Mouse (Mus musculus): ENCODE measurements around the gene Mrpl30. TPM values are rescaled to one million over a fixed set of nuclear protein-coding genes. Genes with fewer than 3 reads are reported as not detected.

Mrpl30 gene
- 100 to 1,000 TPM; 236 to 269 TPM for polyA plus RNA-seq (2017; shearing (Covaris generic))

GRCm38 (mm10) chr1:37890025-37890652 is at the start of gene Mrpl30, which contains the start of gene Mitd1:
Gene Mrpl30, plus strand, starts transcription at chr1:37890477.
Gene Mitd1, minus strand, starts transcription at chr1:37890411.
- peak; percentile 87 for ATAC-seq

GRCm38 (mm10) chr1:37846878-37847277 is 43.4 kb upstream of the Mrpl30 start:
- no peak for ATAC-seq

- no peak for ATAC-seq
Measured at GRCm38 (mm10) chr1:37850696-37851095, 39.6 kb upstream of the Mrpl30 start.

GRCm38 (mm10) chr1:37864511-37865400 is 25.5 kb upstream of the Mrpl30 start:
- peak; percentile 91 for ATAC-seq

GRCm38 (mm10) chr1:37865401-37866215 is 24.7 kb upstream of the Mrpl30 start:
- no peak for ATAC-seq

GRCm38 (mm10) chr1:37866286-37866685 is 24.0 kb upstream of the Mrpl30 start, which contains the start of gene Tsga10:
Gene Tsga10, minus strand, starts transcription at chr1:37866429.
- no peak for ATAC-seq

GRCm38 (mm10) chr1:37867056-37867455 is 23.2 kb upstream of the Mrpl30 start:
- no peak for ATAC-seq

GRCm38 (mm10) chr1:37867684-37868322 is 22.5 kb upstream of the Mrpl30 start:
- ATAC-seq = no peak

- no peak for ATAC-seq
Measured at GRCm38 (mm10) chr1:37868640-37869039, 21.6 kb upstream of the Mrpl30 start.

GRCm38 (mm10) chr1:37869362-37869761 is 20.9 kb upstream of the Mrpl30 start:
- ATAC-seq = no peak

- ATAC-seq = peak; percentile 7
Measured at GRCm38 (mm10) chr1:37871704-37872103, 18.6 kb upstream of the Mrpl30 start, which contains the start of gene Lipt1. Gene Lipt1, plus strand, starts transcription at chr1:37871738.

- ATAC-seq = peak; percentile 91
Measured at GRCm38 (mm10) chr1:37872131-37873067, 17.9 kb upstream of the Mrpl30 start.

- ATAC-seq = no peak
Measured at GRCm38 (mm10) chr1:37873157-37873556, 17.1 kb upstream of the Mrpl30 start.

GRCm38 (mm10) chr1:37877736-37878460 is 12.4 kb upstream of the Mrpl30 start:
- ATAC-seq = no peak

- ATAC-seq = no peak
Measured at GRCm38 (mm10) chr1:37883411-37883810, 6.9 kb upstream of the Mrpl30 start.

- ATAC-seq = no peak
Measured at GRCm38 (mm10) chr1:37884451-37884850, 5.8 kb upstream of the Mrpl30 start.

GRCm38 (mm10) chr1:37889206-37889605 is 1.1 kb upstream of the Mrpl30 start:
- no peak for ATAC-seq

GRCm38 (mm10) chr1:37891400-37891799 is 1.1 kb downstream of the Mrpl30 start:
- no peak for ATAC-seq

GRCm38 (mm10) chr1:37894606-37895005 is 4.3 kb downstream of the Mrpl30 start:
- no peak for ATAC-seq

- no peak for ATAC-seq
Measured at GRCm38 (mm10) chr1:37899816-37900215, 9.5 kb downstream of the Mrpl30 start.

Measured in activated CD4-positive, CD25-positive, alpha-beta regulatory T cell, adult 4 months (primary cell).